Mouse (Mus musculus) skeletal muscle tissue, adult 2 months (tissue): ENCODE data around the gene Tmem54.

Experiments
- DNase-seq: peaks from one replicate; pipeline ENCODE4 v3.0.0-alpha.2; 2012; ENCODE audit warnings: low read depth, low spot score

The Tmem54 gene

DNA sequence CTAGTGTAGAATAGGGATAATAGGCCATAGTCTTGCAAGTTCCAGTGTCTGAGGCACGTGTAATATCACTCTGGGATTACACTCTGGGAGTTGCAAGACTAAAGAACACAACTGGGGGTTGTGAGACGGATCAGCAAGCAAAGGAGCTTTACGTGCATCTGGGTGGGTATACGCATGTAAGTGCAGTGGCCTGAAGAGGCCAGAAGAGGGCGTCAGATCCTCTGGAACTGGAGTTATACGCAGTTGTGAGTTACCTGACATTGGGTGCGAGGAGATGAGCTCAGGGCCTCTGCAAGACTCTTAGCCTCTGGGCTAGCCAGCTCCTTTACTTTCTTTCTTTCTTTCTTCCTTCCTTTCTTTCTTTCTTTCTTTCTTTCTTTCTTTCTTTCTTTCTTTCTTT lies 8.3 kb upstream of the Tmem54 start:
- DNase-seq: no peak

DNA sequence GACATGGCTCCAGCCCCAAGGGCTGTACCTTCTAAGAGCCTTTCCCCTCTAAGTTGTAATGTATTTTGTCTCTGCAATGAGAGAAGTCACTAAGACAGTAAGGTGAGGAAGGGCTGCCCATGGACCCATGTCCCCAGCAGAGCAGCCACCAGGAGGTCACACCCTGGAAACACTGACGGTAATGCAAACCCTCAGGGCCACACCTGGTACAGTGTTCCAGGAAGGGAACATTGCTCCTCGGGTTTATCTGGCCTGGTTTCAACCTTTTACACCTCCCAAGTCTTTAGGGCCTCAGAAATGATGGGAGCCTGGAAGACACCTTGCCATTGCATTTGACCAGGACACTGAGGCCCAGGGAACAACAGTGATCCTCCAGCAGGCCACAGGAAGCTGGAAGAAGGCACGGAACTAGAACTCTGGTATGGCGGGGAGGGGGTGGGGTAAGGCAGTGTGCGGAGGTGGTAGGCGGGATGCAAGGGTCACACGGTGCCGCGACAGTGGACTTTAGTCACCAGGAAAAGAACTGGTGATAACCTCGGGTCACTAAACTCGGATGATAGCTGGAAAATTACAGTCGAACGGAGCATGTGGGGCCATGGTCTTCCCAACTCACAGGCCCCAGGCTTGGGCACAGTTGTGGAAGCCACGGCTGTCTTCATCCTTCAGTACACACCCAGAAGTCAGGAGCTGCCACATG lies 3.1 kb upstream of the Tmem54 start:
- DNase-seq: no peak

DNA sequence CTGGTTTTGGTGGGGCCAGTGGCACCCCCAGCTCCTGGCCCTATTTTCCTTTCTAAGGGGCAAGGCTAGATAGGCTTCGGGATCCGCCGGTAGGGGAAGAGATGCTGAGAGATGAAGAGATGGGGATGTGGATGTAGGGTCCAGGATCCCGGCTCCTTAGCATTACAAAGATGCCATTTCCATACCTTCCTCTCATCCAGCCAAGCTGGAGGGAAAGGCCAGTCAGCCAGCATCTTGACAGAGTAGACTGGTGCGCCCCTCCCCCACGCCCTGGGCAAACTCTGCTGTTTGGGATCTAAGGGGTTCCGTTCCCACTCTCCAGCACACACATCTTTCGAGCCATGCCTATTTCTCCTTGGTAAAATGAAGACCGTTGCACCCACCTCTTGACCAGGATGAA lies 725 bp downstream of the Tmem54 start:
- DNase-seq: no peak

DNA sequence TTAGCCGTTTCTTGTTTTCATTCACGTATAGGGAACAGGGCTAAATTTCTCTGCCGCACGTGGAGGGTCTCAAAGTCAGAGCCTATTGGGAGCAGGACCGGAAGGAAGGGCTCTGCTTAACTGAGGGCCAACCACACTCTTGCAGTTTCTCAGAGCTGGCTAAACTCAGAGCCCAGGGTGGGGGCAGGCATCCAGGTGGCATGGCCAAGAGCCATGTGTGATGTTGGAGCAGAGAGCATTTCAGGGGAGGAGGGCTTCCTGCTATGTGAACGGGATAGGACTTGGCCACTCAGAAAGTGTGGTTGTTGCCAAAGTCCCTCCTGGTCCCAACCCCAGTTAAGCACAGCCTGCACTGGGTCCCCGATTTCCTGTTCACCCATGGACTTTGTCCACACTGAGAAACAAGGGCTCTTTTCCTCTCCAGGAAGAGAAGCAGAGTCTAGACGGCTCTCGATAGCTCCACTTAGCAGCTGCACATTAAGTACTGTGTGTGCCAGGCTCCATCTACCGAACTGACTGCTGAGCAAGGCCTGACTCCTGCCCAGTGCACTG lies 2.1 kb downstream of the Tmem54 start:
- DNase-seq: no peak

DNA sequence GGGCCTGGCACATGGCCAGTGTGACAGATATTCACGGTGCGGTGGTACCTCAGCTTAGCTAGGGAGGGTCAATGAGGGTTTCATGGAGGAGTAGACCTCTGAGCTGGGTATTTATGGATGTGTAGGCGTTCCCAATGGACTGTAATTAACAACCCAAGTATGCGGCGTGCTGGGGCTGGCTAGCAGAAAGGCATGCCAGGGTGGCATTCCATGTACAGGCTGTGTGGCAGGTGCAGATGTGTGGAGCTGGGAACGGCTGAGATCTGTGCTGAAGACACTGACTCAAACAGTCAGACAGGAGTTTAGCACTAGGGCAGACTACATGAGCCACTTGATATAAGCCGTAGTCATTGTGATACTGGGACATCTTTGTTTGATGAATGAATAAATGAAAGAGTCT lies 3.3 kb downstream of the Tmem54 start:
- no peak for DNase-seq

DNA sequence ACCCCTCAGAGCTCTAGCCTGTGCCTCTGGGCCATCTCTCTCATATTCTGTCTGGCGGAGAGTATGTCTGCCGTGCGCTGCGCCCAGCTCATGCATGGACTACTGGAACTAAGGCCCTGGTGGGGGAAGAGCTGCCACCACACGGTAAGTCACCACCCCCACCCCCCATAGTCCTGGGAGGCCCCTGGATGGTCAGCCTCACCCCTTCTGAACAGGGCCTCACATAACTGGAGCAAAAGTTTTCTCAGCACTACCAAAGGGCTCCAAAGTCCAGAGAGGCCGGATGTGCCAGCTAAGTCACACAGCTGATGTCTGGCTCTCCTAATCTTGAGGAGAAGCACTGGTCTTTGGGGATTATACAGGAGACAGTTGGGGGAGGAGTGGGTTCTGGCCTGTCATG lies 5.5 kb downstream of the Tmem54 start:
- DNase-seq: no peak

DNA sequence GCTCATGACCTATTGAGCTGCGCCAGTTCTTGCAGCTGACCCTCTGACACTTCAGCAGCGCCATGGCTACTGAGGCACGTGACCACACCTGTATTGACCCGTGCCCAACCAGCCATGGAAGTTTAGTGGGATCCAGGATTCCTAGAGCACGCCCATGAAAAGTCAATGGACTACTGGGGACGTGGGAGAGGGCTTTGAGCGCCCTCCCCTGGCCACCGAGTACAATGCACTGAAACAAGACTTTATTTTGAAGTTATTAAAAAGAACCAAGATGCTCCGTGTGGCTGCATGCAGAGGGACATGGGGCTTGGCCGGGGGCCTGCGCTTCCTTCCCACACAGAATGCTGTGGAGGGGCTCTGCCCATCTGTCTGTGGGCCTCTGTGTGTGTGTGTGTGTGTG lies 6.0 kb downstream of the Tmem54 start:
- DNase-seq: no peak

DNA sequence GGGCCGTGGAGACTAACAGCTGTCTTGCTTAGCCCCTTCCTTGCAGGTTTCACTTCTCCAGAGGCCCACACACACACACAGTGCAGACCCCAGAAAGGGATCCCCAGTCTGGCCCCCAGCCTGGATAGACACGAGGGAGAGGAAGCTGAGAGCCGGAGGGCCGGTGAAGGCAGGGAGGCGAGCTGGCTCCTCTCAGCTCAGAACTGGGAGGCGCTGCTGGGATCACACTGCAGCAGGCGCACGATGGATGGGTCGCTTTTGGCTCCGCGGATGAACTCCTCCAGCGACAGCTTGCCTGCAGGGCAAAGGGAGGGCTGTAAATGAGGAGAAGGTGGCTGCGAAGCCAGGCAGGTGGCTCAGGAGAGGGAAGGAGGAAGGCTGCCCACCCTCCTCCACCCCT lies 6.9 kb downstream of the Tmem54 start:
- no peak for DNase-seq

DNA sequence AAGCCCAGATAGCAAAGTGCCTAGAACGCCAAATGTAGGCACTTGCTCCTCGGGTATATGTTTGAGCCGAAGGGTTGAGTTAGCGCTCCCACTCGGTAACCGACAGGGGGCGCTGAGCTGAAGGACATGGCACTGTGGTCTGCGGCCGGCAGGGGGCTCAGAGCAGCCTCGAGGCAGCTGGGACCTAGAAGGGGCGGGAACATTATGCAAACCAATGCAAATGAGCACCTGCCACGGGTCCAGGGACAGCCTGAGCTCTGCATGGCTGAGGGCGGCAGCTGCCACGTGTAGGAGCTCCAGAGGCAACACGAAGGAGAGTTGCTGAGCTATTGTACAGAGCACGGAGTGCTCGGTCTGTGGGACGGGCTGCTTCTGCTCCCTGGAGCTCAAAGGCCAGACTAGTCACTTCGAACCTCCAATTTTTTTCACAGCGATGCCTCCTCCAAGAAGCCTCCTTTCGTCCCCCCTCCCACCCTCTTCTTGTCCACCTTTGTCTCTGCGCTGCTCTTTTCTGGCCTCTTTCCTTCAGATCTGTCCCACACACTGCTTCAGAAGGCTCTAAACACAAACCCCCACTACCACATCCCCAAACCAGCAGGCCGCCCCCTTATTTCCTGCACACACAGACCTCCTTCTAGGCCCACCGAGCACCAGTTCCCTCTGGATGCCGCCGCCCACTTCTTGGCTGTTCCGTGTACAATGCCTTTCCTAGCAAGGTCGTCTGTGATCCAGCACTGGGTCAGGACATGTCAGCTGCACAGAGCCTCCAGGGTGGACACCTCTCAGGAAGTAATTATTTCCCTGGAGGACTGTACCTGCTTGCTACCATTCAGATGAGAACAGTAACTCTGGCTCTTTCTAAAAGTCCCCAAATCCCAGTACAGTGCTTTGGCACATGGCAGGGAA lies 8.0 kb downstream of the Tmem54 start:
- no peak for DNase-seq

DNA sequence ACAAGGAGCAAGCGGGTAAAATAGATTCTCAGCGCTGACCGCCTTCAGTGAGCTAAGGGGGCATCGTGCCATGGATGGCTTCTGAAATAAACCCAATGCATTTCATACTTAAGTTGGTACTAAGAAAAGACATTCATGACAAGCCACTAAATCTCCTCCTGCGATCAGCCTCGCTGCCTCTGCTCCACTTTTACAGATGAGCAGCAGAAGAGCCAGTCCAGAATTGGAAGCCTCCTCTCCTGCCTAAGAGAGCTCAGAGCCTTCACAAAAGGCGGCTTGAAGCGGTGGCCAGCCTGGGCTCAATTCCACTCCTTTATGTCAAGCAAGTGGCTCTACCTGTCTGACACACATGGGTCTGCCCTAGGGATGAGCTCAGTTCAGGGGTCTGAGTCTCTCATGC lies 11.4 kb downstream of the Tmem54 start:
- DNase-seq: no peak

DNA sequence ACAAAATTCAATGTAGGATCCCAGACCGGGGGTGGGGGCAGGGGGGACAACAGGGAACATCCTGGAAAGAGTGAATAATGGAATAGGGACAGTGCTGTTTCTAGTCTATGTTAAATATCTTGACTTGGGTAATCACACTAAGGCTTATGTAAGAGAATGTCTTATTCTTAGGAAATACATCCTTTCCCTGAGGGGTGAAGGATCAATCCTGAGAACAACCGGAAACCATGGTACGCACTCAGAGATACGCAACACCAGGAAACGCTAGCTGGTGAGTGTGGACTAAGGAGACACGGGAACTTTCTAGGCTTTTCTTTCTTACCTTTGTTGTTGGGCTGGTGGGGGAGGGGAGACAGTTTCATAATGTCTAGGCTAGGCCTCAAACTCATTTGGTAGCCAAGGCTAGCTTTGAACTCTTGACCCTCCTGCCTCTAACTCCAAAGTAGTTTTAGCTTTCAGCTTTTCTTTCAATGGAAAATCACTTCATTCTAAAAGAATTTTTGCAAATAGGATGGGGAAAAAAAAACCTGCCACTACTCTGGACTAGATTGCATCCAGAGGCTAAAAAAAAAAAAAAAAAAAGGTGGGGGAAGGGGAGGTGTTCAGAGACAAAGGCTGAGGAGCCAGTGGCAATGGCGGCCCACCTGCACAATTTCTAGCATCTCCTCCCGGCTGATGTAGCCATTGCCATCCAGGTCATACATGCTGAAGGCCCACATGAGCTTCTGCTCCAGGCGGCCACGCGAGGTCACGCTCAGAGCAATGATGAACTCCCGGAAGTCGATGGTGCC lies 12.6 kb downstream of the Tmem54 start:
- no peak for DNase-seq

DNA sequence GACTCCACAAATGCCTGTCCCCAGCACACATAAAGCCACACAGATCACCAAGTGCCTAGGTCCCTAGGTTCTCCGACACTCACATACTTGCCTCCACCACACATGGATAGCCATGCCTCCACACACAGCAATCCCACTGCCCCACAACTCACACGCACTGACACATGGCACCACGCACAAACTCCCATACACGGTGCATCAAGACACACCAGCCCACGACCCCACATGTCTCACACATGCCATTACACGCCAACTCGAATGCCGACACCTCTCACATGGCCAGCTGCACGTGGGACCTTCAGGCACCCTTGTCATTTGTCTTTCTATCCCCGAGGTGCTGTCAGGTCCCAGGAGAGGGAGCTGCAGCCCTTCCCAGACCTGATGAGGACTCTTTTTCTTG lies 14.4 kb downstream of the Tmem54 start:
- DNase-seq: no peak

DNA sequence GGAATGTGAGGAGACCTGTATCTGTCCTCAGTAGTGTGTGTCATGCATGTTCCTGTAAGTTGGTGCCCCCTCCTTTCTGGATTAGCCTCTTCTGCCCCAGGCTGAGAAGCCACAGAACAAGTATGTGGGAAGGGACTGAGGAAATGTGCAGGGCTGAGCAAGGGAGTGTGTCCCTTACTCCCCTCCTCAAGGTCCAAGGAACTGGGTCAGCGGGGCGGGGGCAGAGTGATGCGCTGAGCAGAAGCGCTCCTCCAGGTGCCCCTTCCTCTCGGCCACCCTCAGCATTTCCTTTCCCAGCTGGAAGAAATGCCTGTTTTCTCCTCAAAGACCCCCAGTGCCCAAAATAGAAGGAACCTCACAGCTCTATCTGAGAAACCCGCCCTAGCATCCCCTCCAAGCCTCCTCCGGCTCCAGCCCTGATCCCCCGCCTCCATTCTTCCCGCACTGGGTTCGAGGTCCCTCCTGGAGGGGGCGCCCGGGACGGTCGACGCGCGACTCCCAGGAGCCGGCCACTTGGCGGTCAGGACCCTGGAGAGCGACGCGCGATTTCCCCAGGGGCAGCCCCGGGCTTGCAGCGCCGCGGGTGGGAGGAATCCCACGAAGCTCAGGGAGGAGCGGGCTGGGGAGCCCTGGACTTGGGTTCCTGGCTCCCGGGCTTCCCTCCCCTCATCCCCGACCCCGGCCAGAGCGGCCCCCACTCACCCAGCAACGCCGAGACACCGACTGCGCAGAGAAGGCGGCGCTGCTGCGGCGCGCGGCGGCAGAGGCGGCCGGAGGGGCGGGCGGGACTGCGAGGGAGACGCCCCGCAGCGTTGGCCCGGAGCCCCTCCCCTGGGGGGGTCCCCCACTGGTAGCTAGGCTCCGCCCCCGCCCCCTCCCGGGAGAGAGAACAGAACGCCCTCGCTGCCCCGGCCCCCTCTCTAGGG lies 15.4 kb downstream of the Tmem54 start:
- no peak for DNase-seq

DNA sequence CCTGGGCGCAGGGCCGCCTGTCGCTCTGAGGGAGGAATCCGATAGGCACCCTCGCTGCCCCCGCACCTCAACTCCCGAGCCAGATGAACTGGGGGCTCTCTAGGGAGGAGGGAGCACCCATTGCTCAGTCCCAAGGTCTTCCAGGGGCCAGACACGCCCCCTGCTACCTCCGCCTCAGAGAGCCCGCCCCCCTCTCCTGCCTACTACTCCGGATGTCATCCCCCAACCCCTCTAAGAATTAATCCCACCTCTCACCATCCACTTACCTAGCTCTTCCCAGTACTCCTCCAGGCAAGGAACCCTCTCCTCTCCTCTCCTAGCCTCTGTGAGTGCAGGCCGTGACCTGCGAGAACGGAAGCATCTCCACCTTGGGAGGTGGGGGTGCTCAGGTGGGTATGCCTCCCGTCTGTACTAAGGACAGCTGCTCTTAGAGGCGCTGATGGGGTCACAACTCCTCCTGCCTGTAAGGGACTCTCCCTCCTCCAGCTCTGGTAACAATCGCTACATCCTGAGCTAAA lies 16.3 kb downstream of the Tmem54 start, which contains the start of gene Hpca:
Gene Hpca, minus strand, starts transcription at position 468 of the 518 bp plus-strand sequence.
- DNase-seq: no peak

DNA sequence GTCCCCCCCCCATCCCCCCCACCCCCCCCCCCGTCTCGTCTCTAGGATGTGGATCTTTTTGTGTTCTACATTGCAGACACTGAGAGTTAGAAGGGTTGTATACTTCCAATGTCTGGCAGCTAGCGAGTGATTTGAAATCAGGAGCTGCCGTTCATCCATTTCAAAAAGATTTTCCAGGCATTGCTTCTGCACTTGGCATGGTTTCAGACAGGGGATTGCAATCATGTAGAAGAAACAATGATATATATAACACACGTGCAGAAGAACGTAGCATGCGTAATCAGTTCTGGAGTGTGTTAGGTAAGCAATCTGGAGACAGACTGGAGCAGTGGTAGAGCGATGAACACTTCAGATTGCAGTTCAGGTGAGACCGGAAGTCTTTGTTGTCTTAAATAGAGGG lies 16.8 kb downstream of the Tmem54 start:
- DNase-seq: no peak

DNA sequence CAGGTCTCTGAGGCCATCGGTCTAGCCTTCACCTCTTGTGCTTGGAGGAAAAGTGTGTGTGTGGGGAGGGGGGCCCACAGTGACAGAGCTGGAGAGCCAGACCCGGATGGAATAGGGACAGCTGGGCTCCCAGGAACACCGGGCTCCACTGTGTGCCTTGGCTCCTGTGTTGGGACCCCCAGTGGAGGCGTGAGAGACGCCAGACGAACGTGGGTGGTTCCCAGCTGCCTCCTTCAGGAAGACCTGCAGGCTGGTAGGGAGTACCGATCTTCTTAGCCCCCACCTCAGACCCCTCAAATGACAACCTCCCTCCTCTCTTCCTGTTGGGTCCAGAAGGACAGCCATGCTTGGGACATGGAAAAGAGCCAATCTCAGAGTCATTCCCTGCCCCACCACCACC lies 17.4 kb downstream of the Tmem54 start:
- no peak for DNase-seq

DNA sequence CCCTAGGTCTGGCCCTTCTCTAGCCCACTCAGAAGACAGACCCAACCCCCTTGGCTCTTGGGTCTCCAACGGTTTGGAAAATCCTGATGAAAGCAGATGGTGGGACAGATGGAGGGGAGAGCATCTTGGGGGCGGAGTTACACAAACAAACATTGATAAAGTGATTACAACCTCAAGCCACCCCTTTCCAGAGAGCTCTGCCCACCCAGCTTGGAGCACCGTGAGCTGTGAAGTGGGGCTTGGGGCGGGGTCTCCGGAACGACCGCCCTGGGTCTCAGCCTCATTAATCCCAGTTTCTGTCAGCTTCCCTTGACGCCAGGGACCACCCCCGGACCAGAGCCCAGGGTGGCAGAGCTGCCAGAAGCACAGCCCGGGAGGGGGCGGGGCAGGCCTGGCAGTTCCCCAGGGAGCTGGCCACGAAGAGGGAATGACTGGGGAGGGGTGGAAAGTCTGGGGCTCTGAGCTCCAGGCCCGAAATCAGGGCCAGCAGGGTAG lies 19.4 kb downstream of the Tmem54 start:
- no peak for DNase-seq

DNA sequence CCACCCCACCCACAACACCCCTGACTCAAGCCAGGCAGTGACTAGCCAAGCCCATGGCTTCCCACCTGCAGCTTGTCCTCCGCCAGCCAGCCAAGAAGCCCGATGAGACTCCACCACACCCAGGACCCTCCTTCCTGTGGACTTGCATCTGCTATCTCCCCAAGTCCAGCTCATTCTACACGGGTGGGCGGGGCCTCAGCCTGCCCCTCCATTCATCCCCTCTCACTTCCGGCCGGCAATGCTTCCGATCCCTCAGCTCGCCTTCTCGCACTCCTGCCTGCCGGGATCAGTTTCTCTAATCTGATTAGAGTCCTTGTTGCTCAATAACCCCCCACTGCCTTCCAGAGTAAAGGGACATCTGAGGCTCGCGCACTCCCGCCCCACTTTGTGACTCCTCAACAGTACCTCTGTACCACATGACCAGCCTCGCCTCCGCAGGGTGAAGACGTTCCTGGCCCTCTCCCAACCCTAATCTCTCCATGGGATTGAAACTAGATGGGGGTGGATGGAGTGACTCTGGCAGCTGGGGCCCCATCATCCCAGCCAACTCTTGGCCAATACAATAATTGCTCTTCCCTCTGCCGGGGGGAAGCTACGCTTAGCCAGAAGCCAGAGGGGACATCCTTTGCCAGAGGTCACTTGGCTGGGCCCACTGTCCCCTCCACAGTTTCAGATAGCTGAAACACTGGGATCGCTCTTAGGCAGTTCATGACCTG lies 20.5 kb downstream of the Tmem54 start:
- DNase-seq: no peak

DNA sequence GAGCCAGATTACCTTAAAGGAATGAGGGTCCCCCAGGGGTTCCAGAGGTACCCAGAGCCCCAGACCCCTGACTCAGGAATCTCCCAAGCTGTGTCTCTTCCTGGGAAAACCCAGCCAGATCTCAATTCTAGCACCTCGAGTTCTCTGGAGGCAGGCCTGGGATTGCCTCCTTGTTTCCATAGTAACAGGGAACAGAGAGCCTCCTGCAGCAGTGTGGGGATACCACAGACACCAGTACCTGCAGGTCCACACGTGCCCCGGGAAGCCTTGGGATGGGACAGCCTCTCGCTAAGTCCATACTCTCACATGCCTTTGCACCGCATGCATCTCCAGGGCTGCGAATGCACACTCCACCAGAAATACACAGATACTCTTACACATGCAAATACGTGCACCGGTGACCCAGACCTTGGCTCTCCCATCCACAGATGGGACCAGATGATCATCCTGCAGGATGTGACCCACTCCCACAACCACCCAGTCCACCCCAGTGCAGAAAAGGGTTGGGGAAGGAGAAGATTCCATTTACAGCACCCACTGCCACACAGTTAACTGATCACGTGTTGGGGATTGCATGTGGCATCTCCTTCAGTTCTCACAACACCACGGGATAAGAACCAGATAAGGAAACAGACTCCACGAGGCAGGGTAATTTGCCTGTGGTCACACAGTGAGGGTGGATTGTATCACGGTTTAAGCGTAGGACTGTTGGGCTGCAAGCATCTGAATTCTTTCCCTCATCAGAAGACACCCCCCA lies 23.4 kb downstream of the Tmem54 start:
- no peak for DNase-seq
